Mouse (Mus musculus): ENCODE data around the gene Gm11992. TPM values are rescaled to one million over a fixed set of nuclear protein-coding genes. Genes with fewer than 3 reads are reported as not detected.

The Gm11992 gene
- polyA plus RNA-seq (2012; rRNA removed) = 6.0 and 6.4 TPM in 2 replicates

GRCm38 (mm10) chr11:9048011-9048702 lies at the start of gene Gm11992:
TSS of gene Gm11992 (plus strand) at chr11:9048594.

GRCm38 (mm10) chr11:9010853-9011339 lies 37.5 kb upstream of the Gm11992 start, which contains the start of gene Hus1:
TSS of gene Hus1 (minus strand) at chr11:9011191.

GRCm38 (mm10) chr11:9048703-9049060 lies 288 bp downstream of the Gm11992 start, which contains the start of gene Sun3:
TSS of gene Sun3 (minus strand) at chr11:9048991.

GRCm38 (mm10) chr11:9118050-9118420 lies 69.6 kb downstream of the Gm11992 start, which contains the start of gene Upp1:
TSS of gene Upp1 (plus strand) at chr11:9118103.

Other genes with a start within 250 kb of the Gm11992 start
- 0.05 and 0.15 TPM in 2 replicates for gene Pkd1l1, start 75.3 kb upstream of the Gm11992 start, polyA plus RNA-seq (2012; rRNA removed)
- gene Hus1, start 37.4 kb upstream of the Gm11992 start, polyA plus RNA-seq (2012; rRNA removed) = 7.2 and 8.0 TPM in 2 replicates
- not detected in 2 replicates for gene Sun3, start 397 bp downstream of the Gm11992 start, polyA plus RNA-seq (2012; rRNA removed)
- gene Upp1, start 69.5 kb downstream of the Gm11992 start, polyA plus RNA-seq (2012; rRNA removed) = 9.4 and 9.8 TPM in 2 replicates
- gene Abca13, start 143.3 kb downstream of the Gm11992 start, polyA plus RNA-seq (2012; rRNA removed) = 0.02 and 0.05 TPM in 2 replicates

All from ovary, adult 2 months (tissue).